Mouse (Mus musculus): ENCODE measurements around the gene Etl4. TPM values are rescaled to one million over a fixed set of nuclear protein-coding genes. Genes with fewer than 3 reads are reported as not detected.

Etl4 gene
- polyA plus RNA-seq, 1 experiment from 2014 or later: 33.4 TPM

DNA sequence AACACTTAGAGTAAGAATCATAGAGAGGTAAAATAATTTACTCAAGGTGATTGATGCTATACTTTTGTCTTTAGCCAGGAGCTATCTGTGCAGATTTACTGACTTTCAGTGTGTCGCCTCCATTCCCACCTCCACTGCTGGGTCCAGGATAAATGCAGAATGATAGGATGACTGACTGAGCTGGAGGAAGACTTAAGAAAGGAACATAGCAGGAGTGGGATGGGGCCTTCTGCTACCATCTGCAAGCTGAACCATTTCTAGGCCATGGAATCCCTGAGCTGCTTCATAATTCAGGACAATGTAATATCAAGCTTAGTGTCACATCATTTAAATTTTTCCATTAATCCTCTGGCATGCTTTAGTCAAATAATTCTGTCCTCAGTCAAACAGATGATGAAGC lies 20.4 kb downstream of the Etl4 start:
- ATAC-seq (ENCODE audit: insufficient read depth): no peak
- DNase-seq: no peak
- Histone ChIP-seq H3K9me3 (ENCODE audit: low read depth, low read length) (no peaks in the 10 kb centered on the region), H3K4me2 (no peak overlapping the region), H3K4me1 (ENCODE audit: insufficient read depth) (no peaks in the 10 kb centered on the region), H3K27me3 (ENCODE audit: insufficient read depth, low read length) (no peaks in the 10 kb centered on the region), H3K36me3 (ENCODE audit: insufficient read depth) (no peaks in the 10 kb centered on the region), H3K4me3 (ENCODE audit: low read depth, low read length) (no peak overlapping the region), H3K9ac (no peak overlapping the region), H3K27ac (ENCODE audit: low read depth) (no peak overlapping the region)
- 84% methylated on average over 1 of the region's 1 CpGs for WGBS
- TF ChIP-seq CTCF (IDR thresholded peaks at IDR 0.05; ENCODE audit: low read depth): no peak

DNA sequence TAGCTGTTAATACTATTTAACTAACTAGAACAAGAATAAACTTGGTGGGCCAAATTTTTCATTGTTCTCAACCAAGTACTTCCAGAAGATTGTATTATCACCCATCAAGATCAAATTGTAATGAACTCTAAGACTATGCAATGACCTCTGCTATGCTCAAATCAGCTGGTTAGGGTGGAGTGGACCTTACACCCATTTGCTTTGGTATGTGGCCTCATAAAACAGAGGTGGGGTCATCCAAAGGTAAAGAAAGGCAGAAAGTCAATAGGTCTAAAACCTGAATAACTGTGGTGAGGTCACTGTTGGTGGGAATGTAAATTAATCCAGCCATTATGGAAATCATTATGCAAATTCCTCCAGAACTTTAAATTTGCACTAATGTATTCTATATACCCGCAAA lies 24.3 kb downstream of the Etl4 start:
- no peak overlapping the region for H3K4me2 ChIP-seq
- no peaks in the 10 kb centered on the region for H3K4me1 ChIP-seq (ENCODE audit: insufficient read depth)
- DNase-seq: no peak
- no peak overlapping the region for H3K9ac ChIP-seq
- ATAC-seq (ENCODE audit: insufficient read depth): no peak
- no peak overlapping the region for H3K4me3 ChIP-seq (ENCODE audit: low read depth, low read length)
- WGBS: 91% methylated on average over 1 of the region's 1 CpGs
- H3K27me3 ChIP-seq (ENCODE audit: insufficient read depth, low read length): no peaks in the 10 kb centered on the region
- H3K9me3 ChIP-seq (ENCODE audit: low read depth, low read length): no peaks in the 10 kb centered on the region
- no peaks in the 10 kb centered on the region for H3K36me3 ChIP-seq (ENCODE audit: insufficient read depth)
- H3K27ac ChIP-seq (ENCODE audit: low read depth): no peak overlapping the region
- TF ChIP-seq CTCF (IDR thresholded peaks at IDR 0.05; ENCODE audit: low read depth): no peak

DNA sequence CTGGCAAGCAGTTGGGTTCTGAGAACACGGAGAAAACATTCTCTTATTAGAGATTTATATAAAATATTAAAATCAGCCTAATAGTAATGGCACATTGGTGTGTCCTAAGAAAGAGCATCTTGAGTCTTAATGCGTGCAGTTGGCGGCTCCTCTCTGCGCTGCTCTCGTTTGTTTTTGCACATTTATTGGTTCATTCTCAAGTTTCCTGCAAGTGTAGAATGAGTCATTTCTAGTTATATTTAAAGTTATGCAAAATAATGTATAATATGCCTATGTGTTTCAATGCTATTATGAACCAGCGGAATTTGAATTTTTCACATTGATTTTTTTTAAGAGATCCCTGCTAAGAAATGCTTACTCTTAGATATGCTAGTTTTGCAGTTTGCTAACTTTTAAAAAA lies 35.6 kb downstream of the Etl4 start:
- H3K9ac ChIP-seq: no peak overlapping the region
- no peak overlapping the region for H3K4me2 ChIP-seq
- WGBS: 87% methylated on average over 6 of the region's 6 CpGs
- no peaks in the 10 kb centered on the region for H3K9me3 ChIP-seq (ENCODE audit: low read depth, low read length)
- TF ChIP-seq CTCF (IDR thresholded peaks at IDR 0.05; ENCODE audit: low read depth): no peak
- no peaks in the 10 kb centered on the region for H3K36me3 ChIP-seq (ENCODE audit: insufficient read depth)
- no peak for ATAC-seq (ENCODE audit: insufficient read depth)
- no peaks in the 10 kb centered on the region for H3K27me3 ChIP-seq (ENCODE audit: insufficient read depth, low read length)
- no peak overlapping the region for H3K4me3 ChIP-seq (ENCODE audit: low read depth, low read length)
- H3K27ac ChIP-seq (ENCODE audit: low read depth): no peak overlapping the region
- no peaks in the 10 kb centered on the region for H3K4me1 ChIP-seq (ENCODE audit: insufficient read depth)
- no peak for DNase-seq

DNA sequence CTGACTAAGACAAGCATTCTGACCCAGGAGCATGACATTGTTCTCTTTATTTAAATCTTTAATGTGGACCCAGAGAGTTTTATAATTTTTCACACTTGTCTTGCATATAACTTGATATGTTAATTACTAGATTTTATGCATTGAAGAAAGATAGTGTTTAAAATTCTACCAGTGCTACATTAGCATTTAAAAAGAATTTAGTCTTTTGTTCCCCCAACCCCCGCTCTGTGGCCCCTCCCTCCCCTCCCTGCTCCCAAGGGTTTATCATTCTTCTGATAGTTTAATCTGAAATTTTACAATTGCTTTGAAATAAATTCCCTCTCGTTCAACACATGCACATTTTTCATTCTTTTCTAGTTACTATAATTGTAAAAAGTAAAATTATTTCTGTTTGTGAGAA lies 43.4 kb downstream of the Etl4 start:
- Histone ChIP-seq H3K27ac (ENCODE audit: low read depth) (no peak overlapping the region), H3K9me3 (ENCODE audit: low read depth, low read length) (no peaks in the 10 kb centered on the region), H3K4me3 (ENCODE audit: low read depth, low read length) (no peak overlapping the region), H3K4me1 (ENCODE audit: insufficient read depth) (no peaks in the 10 kb centered on the region), H3K4me2 (no peak overlapping the region), H3K9ac (no peak overlapping the region), H3K27me3 (ENCODE audit: insufficient read depth, low read length) (no peaks in the 10 kb centered on the region), H3K36me3 (ENCODE audit: insufficient read depth) (no peaks in the 10 kb centered on the region)
- TF ChIP-seq CTCF (IDR thresholded peaks at IDR 0.05; ENCODE audit: low read depth): no peak
- WGBS: 76% methylated on average over 2 of the region's 2 CpGs
- no peak for ATAC-seq (ENCODE audit: insufficient read depth)
- no peak for DNase-seq

DNA sequence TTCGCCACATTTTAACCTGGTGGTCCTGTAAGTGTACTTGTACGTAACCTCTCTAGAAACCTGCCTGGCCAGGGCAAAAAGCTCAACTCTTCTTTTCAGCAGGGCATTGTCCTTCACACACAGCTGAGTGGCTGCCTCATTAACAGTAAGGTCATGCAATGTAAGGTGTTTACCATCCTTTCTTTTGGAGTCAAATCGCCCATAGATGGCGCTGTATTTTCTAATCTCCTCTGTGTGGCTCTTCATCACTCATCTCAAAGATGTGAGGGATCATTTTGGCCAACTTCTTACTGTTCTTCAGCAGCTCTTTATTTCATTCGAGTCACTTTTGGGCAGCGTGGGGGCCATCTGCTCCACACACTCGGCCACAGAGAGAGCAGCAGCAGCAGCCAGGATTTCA lies 56.9 kb downstream of the Etl4 start:
- H3K27ac ChIP-seq (ENCODE audit: low read depth): no peak overlapping the region
- peak; percentile 30 for DNase-seq
- no peaks in the 10 kb centered on the region for H3K4me1 ChIP-seq (ENCODE audit: insufficient read depth)
- H3K27me3 ChIP-seq (ENCODE audit: insufficient read depth, low read length): no peaks in the 10 kb centered on the region
- no peak for ATAC-seq (ENCODE audit: insufficient read depth)
- no peak overlapping the region for H3K4me2 ChIP-seq
- H3K4me3 ChIP-seq (ENCODE audit: low read depth, low read length): no peak overlapping the region
- 56% methylated on average over 7 of the region's 7 CpGs for WGBS
- peak; percentile 28 for TF ChIP-seq CTCF (IDR thresholded peaks at IDR 0.05; ENCODE audit: low read depth)
- H3K9ac ChIP-seq: no peak overlapping the region
- no peaks in the 10 kb centered on the region for H3K36me3 ChIP-seq (ENCODE audit: insufficient read depth)
- no peaks in the 10 kb centered on the region for H3K9me3 ChIP-seq (ENCODE audit: low read depth, low read length)

DNA sequence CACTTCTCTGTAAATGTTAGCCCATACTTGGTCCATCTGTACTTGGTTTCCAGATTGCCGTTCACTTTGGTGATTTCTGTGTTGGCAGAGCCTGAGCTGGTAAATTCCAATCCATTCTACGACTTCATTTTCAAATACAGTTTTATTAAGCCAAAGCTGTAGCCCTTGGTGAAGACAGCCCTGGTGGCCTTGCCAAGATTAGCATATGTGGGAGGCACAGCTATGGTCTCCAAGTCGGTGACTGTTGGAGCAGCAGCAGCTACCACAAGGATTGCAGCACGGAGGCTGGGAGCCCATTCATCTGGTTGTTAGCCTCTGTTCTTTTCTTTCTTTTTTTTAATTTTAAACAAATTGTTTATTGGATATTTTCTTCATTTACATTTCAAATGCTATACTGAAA lies 128.1 kb downstream of the Etl4 start:
- Histone ChIP-seq H3K27ac (ENCODE audit: low read depth) (no peak overlapping the region), H3K4me2 (no peak overlapping the region), H3K9ac (no peak overlapping the region), H3K36me3 (ENCODE audit: insufficient read depth) (no peaks in the 10 kb centered on the region), H3K9me3 (ENCODE audit: low read depth, low read length) (no peaks in the 10 kb centered on the region), H3K27me3 (ENCODE audit: insufficient read depth, low read length) (no peaks in the 10 kb centered on the region), H3K4me3 (ENCODE audit: low read depth, low read length) (no peak overlapping the region), H3K4me1 (ENCODE audit: insufficient read depth) (no peaks in the 10 kb centered on the region)
- TF ChIP-seq CTCF (IDR thresholded peaks at IDR 0.05; ENCODE audit: low read depth): no peak
- no peak for ATAC-seq (ENCODE audit: insufficient read depth)
- DNase-seq: no peak
- 88% methylated on average over 4 of the region's 4 CpGs for WGBS

DNA sequence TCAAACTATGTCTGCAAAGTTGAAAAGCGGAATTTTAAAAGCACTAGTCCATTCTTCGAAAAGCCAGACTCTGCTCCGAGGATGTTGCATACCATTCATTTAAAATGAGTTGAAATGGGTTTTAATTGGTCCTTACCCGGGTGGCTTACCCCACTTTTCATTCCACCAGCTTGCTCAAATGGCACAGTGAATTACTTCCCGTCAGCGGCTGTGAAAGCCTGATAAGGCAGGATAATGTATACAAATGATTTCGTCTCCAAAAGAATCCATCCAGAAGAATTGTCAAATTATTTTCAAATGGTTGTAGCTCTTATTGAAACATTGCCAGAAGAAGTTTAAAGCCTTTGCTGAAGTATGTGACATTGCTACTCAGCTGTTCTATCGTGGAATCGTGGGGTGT lies 162.8 kb downstream of the Etl4 start:
- DNase-seq (peak; percentile 63), ATAC-seq (ENCODE audit: insufficient read depth) (peak; percentile 63; the same call in 1 of the 2 replicates)
- Histone ChIP-seq H3K9ac (no peak overlapping the region), H3K9me3 (ENCODE audit: low read depth, low read length) (no peaks in the 10 kb centered on the region), H3K4me2 (peak overlapping the region; percentile 29), H3K27me3 (ENCODE audit: insufficient read depth, low read length) (no peaks in the 10 kb centered on the region), H3K4me3 (ENCODE audit: low read depth, low read length) (no peak overlapping the region), H3K36me3 (ENCODE audit: insufficient read depth) (no peaks in the 10 kb centered on the region), H3K27ac (ENCODE audit: low read depth) (no peak overlapping the region), H3K4me1 (ENCODE audit: insufficient read depth) (peaks cover 12% of the 10 kb centered on the region)
- WGBS: 16% methylated on average over 9 of the region's 9 CpGs
- TF ChIP-seq CTCF (IDR thresholded peaks at IDR 0.05; ENCODE audit: low read depth): no peak

Data from lung, embryonic 14.5 days (tissue).